Mouse (Mus musculus) MEL (cell line): ENCODE measurements around the gene Mcm3ap. TPM values are rescaled to one million over a fixed set of nuclear protein-coding genes. Genes with fewer than 3 reads are reported as not detected.

Experiments used
- DNase-seq: peaks from one replicate; pipeline ENCODE4 v3.0.0; 2011; ENCODE audit warnings: low read depth, low spot score
- H3K27ac ChIP-seq: 2 replicates; pipeline ENCODE4 v1.5.1; 2012; ENCODE audit warnings: low read depth, mild to moderate bottlenecking, control low read depth, low read length, moderate library complexity; ENCODE audit not compliant: control insufficient read depth
- H3K27me3 ChIP-seq, 2 experiments: fragments of 150-350 bp in 1 of 2; sonication (generic) in 1 of 2; 2 replicates each; pipeline ENCODE4 v1.6.1; 2012; ENCODE audit warnings: low read length in 2 of 2, mild to moderate bottlenecking in 2 of 2, improper control_type of control experiment in 1 of 2, moderate library complexity in 1 of 2; ENCODE audit not compliant: insufficient read depth in 2 of 2, control insufficient read depth in 1 of 2
- H3K36me3 ChIP-seq, 2 experiments: 2 replicates each; pipeline ENCODE4 v1.6.1; 2012 to 2014; ENCODE audit warnings: low read length in 2 of 2, improper control_type of control experiment in 1 of 2, inconsistent platforms in 1 of 2, mild to moderate bottlenecking in 1 of 2; ENCODE audit not compliant: insufficient read depth in 2 of 2, control insufficient read depth in 1 of 2
- H3K4me1 ChIP-seq, 2 experiments: fragments of 150-350 bp in 1 of 2; sonication (generic) in 1 of 2; 2 replicates each; pipeline ENCODE4 v1.6.1; 2012; ENCODE audit warnings: low read length in 2 of 2, improper control_type of control experiment in 1 of 2, mild to moderate bottlenecking in 1 of 2; ENCODE audit not compliant: insufficient read depth in 2 of 2, control insufficient read depth in 1 of 2
- H3K4me3 ChIP-seq, 2 experiments: fragments of 150-350 bp in 1 of 2; sonication (generic) in 1 of 2; 2 replicates each; pipeline ENCODE4 v1.5.1; 2012; ENCODE audit warnings: low read depth in 2 of 2, low read length in 2 of 2, mild to moderate bottlenecking in 2 of 2, moderate library complexity in 2 of 2, control low read depth in 1 of 2, improper control_type of control experiment in 1 of 2; ENCODE audit not compliant: control insufficient read depth in 1 of 2, insufficient read depth in 1 of 2
- H3K79me2 ChIP-seq: 2 replicates; pipeline ENCODE4 v1.6.1; 2012; ENCODE audit warnings: mild to moderate bottlenecking, low read length, moderate library complexity; ENCODE audit not compliant: control insufficient read depth, poor library complexity, insufficient read depth
- H3K9ac ChIP-seq: 2 replicates; pipeline ENCODE4 v1.6.1; 2012; ENCODE audit warnings: low read depth, mild to moderate bottlenecking, control low read depth, low read length, moderate library complexity; ENCODE audit not compliant: control insufficient read depth, poor library complexity, severe bottlenecking
- H3K9me3 ChIP-seq: fragments of 150-350 bp; sonication (generic); replicated peaks from 2 replicates; pipeline ENCODE4 v1.6.1; 2012; ENCODE audit warnings: mild to moderate bottlenecking, low read length, improper control_type of control experiment, moderate library complexity; ENCODE audit not compliant: insufficient read depth
- BHLHE40 ChIP-seq: IDR thresholded peaks from 2 replicates; pipeline ENCODE4 v1.6.1; 2012; ENCODE audit warnings: low read depth, mild to moderate bottlenecking, inconsistent platforms, low read length, improper control_type of control experiment, borderline replicate concordance
- ELF1 ChIP-seq: IDR thresholded peaks from 2 replicates; pipeline ENCODE4 v1.6.1; 2014; ENCODE audit warnings: low read depth, mild to moderate bottlenecking, inconsistent platforms, low read length, improper control_type of control experiment, moderate library complexity
- EP300 ChIP-seq, 2 experiments: IDR thresholded peaks; 2 replicates each; pipeline ENCODE4 v1.6.1; 2011; ENCODE audit warnings: improper control_type of control experiment in 2 of 2, low read length in 2 of 2, low read depth in 1 of 2, mild to moderate bottlenecking in 1 of 2
- ETS1 ChIP-seq: IDR thresholded peaks from 2 replicates; pipeline ENCODE4 v1.6.1; 2012; ENCODE audit warnings: low read depth, mild to moderate bottlenecking, inconsistent platforms, low read length, improper control_type of control experiment, moderate library complexity
- GABPA ChIP-seq: IDR thresholded peaks from 2 replicates; pipeline ENCODE4 v1.6.1; 2012; ENCODE audit warnings: low read depth, mild to moderate bottlenecking, inconsistent platforms, low read length, improper control_type of control experiment, moderate library complexity
- JUND ChIP-seq: IDR thresholded peaks from 2 replicates; pipeline ENCODE4 v1.6.1; 2011; ENCODE audit warnings: low read depth, mild to moderate bottlenecking, improper control_type of control experiment, low read length
- MAX ChIP-seq: IDR thresholded peaks from 2 replicates; pipeline ENCODE4 v1.6.1; 2011; ENCODE audit warnings: low read length, improper control_type of control experiment
- MEF2A ChIP-seq: IDR thresholded peaks from 2 replicates; pipeline ENCODE4 v1.6.1; 2014; ENCODE audit warnings: low read depth, mild to moderate bottlenecking, inconsistent platforms, low read length, improper control_type of control experiment; ENCODE audit not compliant: poor library complexity, insufficient replicate concordance, severe bottlenecking; ENCODE audit errors: extremely low read depth
- MXI1 ChIP-seq: IDR thresholded peaks from 2 replicates; pipeline ENCODE4 v1.6.1; 2011; ENCODE audit warnings: mild to moderate bottlenecking, low read depth, low read length, improper control_type of control experiment
- MYC ChIP-seq: IDR thresholded peaks from 2 replicates; pipeline ENCODE4 v1.6.1; 2011; ENCODE audit warnings: low read depth, mild to moderate bottlenecking, low read length, improper control_type of control experiment, moderate library complexity
- NELFE ChIP-seq: IDR thresholded peaks from 2 replicates; pipeline ENCODE4 v1.6.1; 2011; ENCODE audit warnings: low read depth, low read length, improper control_type of control experiment
- NRF1 ChIP-seq: IDR thresholded peaks from 2 replicates; pipeline ENCODE4 v1.6.1; 2014; ENCODE audit warnings: low read depth, mild to moderate bottlenecking, inconsistent platforms, low read length, improper control_type of control experiment, moderate library complexity; ENCODE audit not compliant: poor library complexity, insufficient read depth, severe bottlenecking
- POLR2AphosphoS2 ChIP-seq: IDR thresholded peaks from 2 replicates; pipeline ENCODE4 v1.6.1; 2011; ENCODE audit warnings: low read length, improper control_type of control experiment
- POLR2AphosphoS5 ChIP-seq: IDR thresholded peaks from 2 replicates; pipeline ENCODE4 v1.6.1; 2012; ENCODE audit warnings: low read depth, borderline replicate concordance, mild to moderate bottlenecking, inconsistent platforms, low read length, moderate library complexity, mixed read lengths
- TBP ChIP-seq: IDR thresholded peaks from 2 replicates; pipeline ENCODE4 v1.8.0; 2011; ENCODE audit warnings: low read depth, low read length, improper control_type of control experiment
- TCF12 ChIP-seq: IDR thresholded peaks from 2 replicates; pipeline ENCODE4 v1.6.1; 2014; ENCODE audit warnings: low read depth, mild to moderate bottlenecking, inconsistent platforms, low read length, improper control_type of control experiment, moderate library complexity
- USF1 ChIP-seq: IDR thresholded peaks from 2 replicates; pipeline ENCODE4 v1.6.1; 2014; ENCODE audit warnings: low read depth, mild to moderate bottlenecking, inconsistent platforms, low read length, improper control_type of control experiment, moderate library complexity
- ZNF384 ChIP-seq: IDR thresholded peaks from 2 replicates; pipeline ENCODE4 v1.6.1; 2012; ENCODE audit warnings: low read depth, mild to moderate bottlenecking, inconsistent platforms, low read length, improper control_type of control experiment
- polyA plus RNA-seq, 2 experiments: library from polyadenylated mRNA; stranded (reverse) in 1 of 2; unstranded in 1 of 2; fragments of >175 nt in 1 of 2; fragments of >200 nt in 1 of 2; gene quantifications; 2 replicates each; pipeline versions ENCODE4 v1.2.1 to v1.2.4; 2012; ENCODE audit warnings: low replicate concordance in 2 of 2, low read depth in 1 of 2; ENCODE audit not compliant: insufficient read length in 2 of 2, insufficient read depth in 1 of 2, missing spikeins in 1 of 2
- total RNA-seq: library from RNA; depleted of rRNA; stranded (reverse); fragments of 300-350 nt; gene quantifications from 2 replicates; pipeline ENCODE4 v1.2.3, GENCODE M21; 2012

Gene Mcm3ap
- total and polyA plus RNA-seq, 3 experiments, result 39.6 to 57.0 TPM; not detected in 1

- no peak for DNase-seq
- Histone ChIP-seq H3K4me3 (no peak overlapping the region), H3K9me3 (no peaks in the 10 kb centered on the region), H3K27ac (no peak overlapping the region), H3K36me3 (peaks cover 2 to 6% of the 10 kb centered on the region in 2 experiments; a peak in 2 of 4 replicates), H3K9ac (no peak overlapping the region), H3K79me2 (no peaks in the 10 kb centered on the region), H3K27me3 (no peaks in the 10 kb centered on the region), H3K4me1 (0 out of 4 replicates have a peak, but pooled peaks cover 0 to 5% of the 10 kb centered on the region in 2 experiments)
- no peak for TF ChIP-seq NRF1
- TF ChIP-seq USF1, result no peak
Observed at GRCm38 (mm10) chr10:76546566-76546965, 77.8 kb downstream of the Mcm3ap start.

GRCm38 (mm10) chr10:76548218-76548617, 79.5 kb downstream of the Mcm3ap start:
- no peak for DNase-seq
- Histone ChIP-seq H3K4me1 (no peaks in the 10 kb centered on the region), H3K36me3 (peaks cover 0 to 5% of the 10 kb centered on the region in 2 experiments; a peak in 1 of 4 replicates), H3K79me2 (no peaks in the 10 kb centered on the region), H3K27me3 (no peaks in the 10 kb centered on the region), H3K9ac (no peak overlapping the region), H3K9me3 (no peaks in the 10 kb centered on the region), H3K4me3 (no peak overlapping the region), H3K27ac (no peak overlapping the region)
- TF ChIP-seq MYC (no peak), MAX (no peak), TBP (no peak), NELFE (no peak), MEF2A (no peak), JUND (no peak), POLR2AphosphoS5 (no peak), GABPA (no peak), NRF1 (no peak), MXI1 (no peak), POLR2AphosphoS2 (no peak), ETS1 (no peak), ZNF384 (no peak), ELF1 (no peak), BHLHE40 (no peak), TCF12 (no peak), EP300 (IDR thresholded peaks at IDR 0.05; ENCODE audit: low read depth in 1 of 2, low read length in 2 of 2) (no peak)
